Mouse (Mus musculus) lung, embryonic 14.5 days (tissue): ENCODE measurements at regions not wholly inside any gene's neighbourhood (a gene's known extent, or its start where the extent isn't known, plus 50 kb on each side); places are given as distances from the start of the nearest gene placed in this dataset.
A peak's percentile ranks its signal among the peaks of the same experiment; 100 is the strongest.

Source experiments
- ATAC-seq: fragments of 200-750 bp; cut with Nextera tagmentation; 2 replicates; pipeline ENCODE4 v1.8.0; 2017; ENCODE audit warnings: mild to moderate bottlenecking, moderate TSS enrichment, moderate library complexity; ENCODE audit not compliant: insufficient read depth
- DNase-seq: peaks from one replicate; pipeline ENCODE4 v3.0.0-alpha.2; 2015
- H3K27ac ChIP-seq: fragments of 300-500 bp; sonication (generic); 2 replicates; pipeline ENCODE4 v1.5.1; 2014; ENCODE audit warnings: low read depth, mild to moderate bottlenecking, moderate library complexity
- H3K27me3 ChIP-seq: fragments of 300-500 bp; sonication (generic); 2 replicates; pipeline ENCODE4 v1.6.1; 2014; ENCODE audit warnings: low read length, control low read depth; ENCODE audit not compliant: insufficient read depth
- H3K36me3 ChIP-seq: fragments of 300-500 bp; sonication (generic); 2 replicates; pipeline ENCODE4 v1.6.1; 2014; ENCODE audit warnings: control low read depth; ENCODE audit not compliant: insufficient read depth
- H3K4me1 ChIP-seq: fragments of 300-500 bp; sonication (generic); 2 replicates; pipeline ENCODE4 v1.6.1; 2014; ENCODE audit warnings: antibody characterized with exemption, control low read depth; ENCODE audit not compliant: insufficient read depth
- H3K4me2 ChIP-seq: fragments of 300-500 bp; sonication (generic); 2 replicates; pipeline ENCODE4 v1.6.1; 2014; ENCODE audit warnings: mild to moderate bottlenecking
- H3K4me3 ChIP-seq: fragments of 300-500 bp; sonication (generic); 2 replicates; pipeline ENCODE4 v1.5.1; 2014; ENCODE audit warnings: low read depth, low read length
- H3K9ac ChIP-seq: fragments of 300-500 bp; sonication (generic); 2 replicates; pipeline ENCODE4 v1.6.1; 2014
- H3K9me3 ChIP-seq: fragments of 300-500 bp; sonication (generic); 2 replicates; pipeline ENCODE4 v1.6.1; 2016; ENCODE audit warnings: low read depth, low read length, control low read depth
- CTCF ChIP-seq: IDR thresholded peaks from 2 replicates; pipeline ENCODE4 v1.5.1; 2016; ENCODE audit warnings: antibody characterized with exemption, low read depth
- WGBS: fragments of 180-500 bp; shearing (Covaris S2); extraction: QIAGEN DNeasy Blood & Tissue Kit; methylation state at CpG from one replicate; pipeline ENCODE4 v1.1.7; 2014; 5-methylcytosine and 5-hydroxymethylcytosine counted together

DNA sequence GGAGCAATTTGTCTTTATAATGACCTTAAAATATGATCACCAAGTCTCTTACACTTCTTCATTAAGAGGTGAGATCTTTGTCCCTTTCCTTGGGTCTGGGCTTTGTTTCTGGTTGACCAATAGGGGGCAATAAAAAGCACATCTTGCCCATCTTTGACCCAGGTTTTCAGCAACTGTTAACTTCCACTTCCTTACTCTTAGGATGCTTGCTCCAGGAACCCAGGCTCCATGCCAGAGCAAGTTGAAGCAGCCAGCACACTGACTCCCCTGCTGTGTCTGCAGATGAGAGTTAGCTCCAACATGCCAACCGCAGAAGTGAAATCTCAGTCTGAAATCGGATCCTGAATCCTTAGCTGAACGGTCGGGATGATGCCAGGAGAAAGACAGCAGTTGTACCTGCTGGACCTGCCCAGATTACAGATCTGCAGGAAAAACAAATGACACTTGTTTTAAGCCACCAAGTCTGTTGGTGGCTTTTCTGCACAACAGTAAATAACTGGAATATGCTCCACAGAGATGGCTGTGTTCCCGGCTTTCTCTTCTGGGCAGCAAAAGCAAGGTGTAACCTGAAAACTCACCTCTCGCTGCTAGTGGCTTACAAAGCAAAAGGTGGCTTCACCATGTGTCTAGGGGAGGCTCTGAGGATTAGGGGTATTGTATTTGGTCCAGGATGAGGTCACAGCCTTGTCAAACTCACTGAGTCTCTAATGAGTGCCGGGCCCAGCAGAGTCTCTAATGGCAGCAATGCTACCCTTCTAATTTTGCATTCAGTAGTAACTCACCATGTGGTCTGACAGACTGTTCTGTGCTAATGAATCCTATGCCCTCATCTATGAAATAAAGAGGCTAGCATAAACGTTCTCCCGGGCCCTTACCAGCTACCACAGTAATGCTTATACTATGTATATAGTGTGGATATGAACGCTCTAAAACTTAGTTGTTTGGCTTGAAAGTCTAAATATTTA is 241.8 kb upstream of the Fbxo33 start:
- Histone ChIP-seq H3K4me1 (no peaks in the 10 kb centered on the region), H3K9ac (no peak overlapping the region), H3K27ac (no peak overlapping the region), H3K4me2 (no peak overlapping the region), H3K27me3 (no peaks in the 10 kb centered on the region), H3K4me3 (no peak overlapping the region), H3K36me3 (no peaks in the 10 kb centered on the region), H3K9me3 (no peaks in the 10 kb centered on the region)
- DNase-seq = peak; percentile 23
- TF ChIP-seq CTCF = peak; percentile 22; the same call in 1 of the 2 replicates
- WGBS = 68% methylated on average over 10 of the region's 10 CpGs
- no peak for ATAC-seq

DNA sequence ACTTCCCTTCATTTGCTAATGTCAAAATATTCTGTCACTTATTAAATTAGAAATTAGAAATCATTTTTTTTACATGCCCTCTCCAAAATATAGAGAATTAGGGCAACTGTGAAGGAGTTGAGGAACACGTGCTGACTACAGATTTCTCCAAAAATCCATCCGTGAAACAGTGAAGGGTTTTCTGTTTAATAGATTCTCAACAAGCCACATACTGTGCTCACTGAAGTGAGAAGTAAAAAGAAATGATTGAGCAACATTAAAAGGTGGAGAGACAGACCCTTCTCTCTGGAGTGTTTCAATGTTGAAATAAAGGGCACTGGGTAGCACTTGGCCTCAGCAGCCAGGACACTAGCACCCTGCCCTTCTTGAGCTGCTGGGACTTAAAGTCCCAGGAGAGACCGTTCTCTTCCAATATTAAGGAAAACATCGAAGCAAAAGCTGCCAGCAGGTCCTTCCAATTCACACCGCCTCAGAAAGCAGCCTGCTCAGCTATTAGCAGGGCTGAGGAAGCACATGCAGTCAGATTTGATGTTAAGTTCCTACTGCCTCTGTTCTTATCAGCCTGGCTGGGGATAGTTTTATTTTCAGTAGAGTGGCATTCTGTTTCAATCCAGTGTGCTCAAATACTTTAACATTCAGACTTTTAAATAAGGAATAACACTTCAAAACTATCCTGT is 236.8 kb upstream of the Fbxo33 start:
- H3K4me3 ChIP-seq = no peak overlapping the region
- no peaks in the 10 kb centered on the region for H3K4me1 ChIP-seq
- DNase-seq (no peak), ATAC-seq (no peak)
- no peaks in the 10 kb centered on the region for H3K27me3 ChIP-seq
- no peak for TF ChIP-seq CTCF
- H3K36me3 ChIP-seq = no peaks in the 10 kb centered on the region
- H3K9me3 ChIP-seq = no peaks in the 10 kb centered on the region
- no peak overlapping the region for H3K9ac ChIP-seq
- no peak overlapping the region for H3K27ac ChIP-seq
- WGBS = 71% methylated on average over 5 of the region's 5 CpGs
- H3K4me2 ChIP-seq = no peak overlapping the region

- Histone ChIP-seq H3K9me3 (no peaks in the 10 kb centered on the region), H3K4me2 (no peak overlapping the region), H3K36me3 (no peaks in the 10 kb centered on the region), H3K9ac (no peak overlapping the region), H3K27ac (no peak overlapping the region), H3K4me3 (no peak overlapping the region), H3K27me3 (no peaks in the 10 kb centered on the region), H3K4me1 (no peaks in the 10 kb centered on the region)
- ATAC-seq (no peak), DNase-seq (no peak)
- 86% methylated on average over 6 of the region's 6 CpGs for WGBS
- no peak for TF ChIP-seq CTCF
Measured at GRCm38 (mm10) chr12:59415051-59415450, 195.5 kb upstream of the Fbxo33 start.

GRCm38 (mm10) chr12:59411491-59411890 is 192.0 kb upstream of the Fbxo33 start:
- Histone ChIP-seq H3K4me3 (no peak overlapping the region), H3K36me3 (no peaks in the 10 kb centered on the region), H3K27ac (no peak overlapping the region), H3K4me2 (no peak overlapping the region), H3K9me3 (no peaks in the 10 kb centered on the region), H3K27me3 (no peaks in the 10 kb centered on the region), H3K9ac (no peak overlapping the region), H3K4me1 (no peaks in the 10 kb centered on the region)
- DNase-seq = no peak
- no peak for TF ChIP-seq CTCF
- WGBS = 61% methylated on average over 1 of the region's 1 CpGs
- no peak for ATAC-seq

- DNase-seq = no peak
- Histone ChIP-seq H3K9me3 (no peaks in the 10 kb centered on the region), H3K27me3 (no peaks in the 10 kb centered on the region), H3K36me3 (no peaks in the 10 kb centered on the region), H3K4me2 (no peak overlapping the region), H3K9ac (no peak overlapping the region), H3K27ac (no peak overlapping the region), H3K4me1 (no peaks in the 10 kb centered on the region), H3K4me3 (no peak overlapping the region)
- TF ChIP-seq CTCF = no peak
- ATAC-seq = no peak
- 86% methylated on average over 3 of the region's 3 CpGs for WGBS
Measured at GRCm38 (mm10) chr12:59391103-59391502, 171.6 kb upstream of the Fbxo33 start.

GRCm38 (mm10) chr12:59382812-59383211 is 163.3 kb upstream of the Fbxo33 start:
- 27% methylated on average over 3 of the region's 3 CpGs for WGBS
- no peak for ATAC-seq
- no peaks in the 10 kb centered on the region for H3K9me3 ChIP-seq
- no peaks in the 10 kb centered on the region for H3K4me1 ChIP-seq
- no peak overlapping the region for H3K9ac ChIP-seq
- H3K36me3 ChIP-seq = no peaks in the 10 kb centered on the region
- peak; percentile 85 for DNase-seq
- no peak overlapping the region for H3K27ac ChIP-seq
- no peaks in the 10 kb centered on the region for H3K27me3 ChIP-seq
- H3K4me2 ChIP-seq = no peak overlapping the region
- H3K4me3 ChIP-seq = no peak overlapping the region
- TF ChIP-seq CTCF = peak; percentile 71

DNA sequence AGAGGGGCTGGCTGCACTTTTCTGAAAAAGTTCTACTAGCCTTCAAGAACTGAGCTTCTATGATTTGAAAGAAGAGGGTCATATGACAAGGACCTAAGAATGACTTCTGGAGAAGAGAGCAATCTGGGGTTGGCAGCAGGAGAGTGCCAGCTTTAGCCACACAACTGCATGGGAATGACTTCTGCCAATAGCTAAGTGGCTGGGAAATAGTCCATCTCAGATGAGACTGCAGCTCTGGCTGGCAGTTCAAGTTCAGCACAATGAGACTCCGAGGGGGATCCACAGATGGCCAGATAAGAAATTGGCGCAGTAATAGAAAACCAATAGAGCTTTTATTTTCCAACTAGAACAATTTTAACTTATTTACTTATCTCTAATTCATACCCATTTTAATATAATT is 122.1 kb upstream of the Fbxo33 start:
- Histone ChIP-seq H3K4me3 (no peak overlapping the region), H3K27ac (no peak overlapping the region), H3K9me3 (no peaks in the 10 kb centered on the region), H3K4me1 (no peaks in the 10 kb centered on the region), H3K36me3 (no peaks in the 10 kb centered on the region), H3K4me2 (no peak overlapping the region), H3K9ac (no peak overlapping the region), H3K27me3 (no peaks in the 10 kb centered on the region)
- ATAC-seq = no peak
- TF ChIP-seq CTCF = no peak
- WGBS = 74% methylated on average over 2 of the region's 2 CpGs
- no peak for DNase-seq
